Mouse (Mus musculus) heart, postnatal 0 days (tissue): ENCODE data around the gene Ccnd1.

Source experiments
- CTCF ChIP-seq: IDR thresholded peaks from 2 replicates; pipeline ENCODE4 v1.5.1; 2016; ENCODE audit warnings: antibody characterized with exemption, control low read depth, low read depth
- EP300 ChIP-seq: IDR thresholded peaks from 2 replicates; pipeline ENCODE4 v1.6.1; 2016; ENCODE audit warnings: antibody characterized with exemption, low read depth

DNA sequence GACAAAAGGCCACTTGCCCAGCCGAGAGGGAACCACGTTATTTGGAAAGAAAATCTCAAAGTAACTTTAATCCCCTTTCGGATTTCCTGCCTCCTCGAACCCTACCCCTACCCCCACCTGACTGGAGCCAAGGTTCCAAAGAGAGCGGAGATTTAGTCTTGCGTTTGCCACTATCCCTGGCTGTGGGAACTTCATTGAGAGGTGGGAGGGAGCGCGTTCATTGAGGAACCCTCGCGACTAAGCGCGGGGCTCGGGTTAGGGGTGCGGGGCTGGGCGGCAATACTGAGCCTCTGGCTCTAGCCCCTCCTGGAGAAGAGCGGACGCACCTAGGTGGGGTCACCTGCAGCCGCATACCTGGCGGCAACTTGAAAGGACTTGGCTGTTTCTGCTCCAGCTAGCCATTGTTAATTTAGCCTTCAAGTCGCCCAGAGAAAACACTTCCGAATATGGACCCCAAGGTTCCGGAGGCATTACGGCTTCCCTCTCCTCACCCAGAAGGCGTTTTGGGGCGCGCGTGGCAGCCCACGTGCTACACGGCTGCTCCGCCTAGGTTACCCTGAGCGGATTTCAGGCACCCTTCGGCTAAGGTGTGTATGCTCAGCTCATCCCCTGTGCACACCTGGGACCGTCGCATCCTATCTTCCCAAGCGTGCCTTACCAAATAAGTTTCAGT lies 2.5 kb upstream of the Ccnd1 start:
- TF ChIP-seq CTCF (no peak), EP300 (no peak)
